Mouse (Mus musculus) E14TG2a.4 (cell line): ENCODE measurements at regions not wholly inside any gene's neighbourhood (a gene's known extent, or its start where the extent isn't known, plus 50 kb on each side); places are given as distances from the start of the nearest gene placed in this dataset.

Experiments
- CTCF ChIP-seq: conservative IDR thresholded peaks from 2 replicates; pipeline ENCODE4 v1.5.1; 2014; ENCODE audit warnings: low read length
- NANOG ChIP-seq: IDR thresholded peaks from 2 replicates; pipeline ENCODE4 v1.6.1; 2014; ENCODE audit warnings: borderline replicate concordance, low read length, mixed read lengths
- POU5F1 ChIP-seq: IDR thresholded peaks from 2 replicates; pipeline ENCODE4 v1.6.1; 2014; ENCODE audit warnings: low read length, borderline replicate concordance

- no peak for TF ChIP-seq CTCF
- TF ChIP-seq POU5F1 = no peak
- TF ChIP-seq NANOG = no peak
Observed at GRCm38 (mm10) chr12:98014607-98015278, 244.5 kb downstream of the Galc start.
